Mouse (Mus musculus) urinary bladder, postnatal 4 days (tissue): ENCODE measurements around the gene Hnrnpu.
A peak's percentile ranks its signal among the peaks of the same experiment; 100 is the strongest.

Experiments
- DNase-seq, 2 experiments: peaks; one replicate each; pipeline ENCODE4 v3.0.0; 2021 to 2022; ENCODE audit warnings: low spot score in 2 of 2

Gene Hnrnpu

DNA sequence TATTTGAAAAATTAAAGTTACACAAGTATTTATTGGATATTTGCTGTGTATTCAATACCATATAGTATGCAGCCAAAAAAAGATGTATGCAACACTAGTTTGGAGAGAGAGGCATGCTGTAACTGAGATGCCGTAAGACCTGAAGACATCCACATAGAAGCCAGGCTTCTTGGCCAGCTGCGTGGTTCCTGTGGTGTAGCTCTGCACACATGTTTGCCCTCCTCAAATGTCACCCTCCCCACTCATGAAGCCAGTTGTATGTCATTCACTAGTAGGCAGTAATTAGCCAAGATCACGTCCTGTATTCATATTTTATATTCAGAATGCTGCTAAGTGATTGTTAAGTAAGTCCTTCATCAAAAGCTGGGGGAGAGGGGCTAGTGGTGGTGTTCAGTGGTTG, 3.8 kb upstream of the Hnrnpu start:
- DNase-seq = no peak

- DNase-seq = no peak
Observed at GRCm38 (mm10) chr1:178340213-178340612, 2.6 kb upstream of the Hnrnpu start.

DNA sequence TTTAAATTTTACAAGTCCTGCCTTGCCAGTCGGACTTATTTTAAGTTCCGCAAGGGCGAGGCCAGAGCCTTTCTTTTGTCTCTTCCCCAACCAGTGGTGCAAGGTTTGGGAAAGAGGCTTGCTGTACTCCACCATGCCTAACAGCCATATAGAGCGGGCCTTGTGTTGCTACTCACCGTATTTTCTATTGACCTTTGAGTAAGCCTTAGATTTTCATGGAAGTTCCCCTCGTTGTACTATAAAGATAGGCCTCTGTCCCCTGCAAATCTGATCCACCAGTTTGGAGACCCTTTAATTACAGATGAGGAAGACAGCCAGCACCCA, 683 bp upstream of the Hnrnpu start:
- no peak for DNase-seq

DNA sequence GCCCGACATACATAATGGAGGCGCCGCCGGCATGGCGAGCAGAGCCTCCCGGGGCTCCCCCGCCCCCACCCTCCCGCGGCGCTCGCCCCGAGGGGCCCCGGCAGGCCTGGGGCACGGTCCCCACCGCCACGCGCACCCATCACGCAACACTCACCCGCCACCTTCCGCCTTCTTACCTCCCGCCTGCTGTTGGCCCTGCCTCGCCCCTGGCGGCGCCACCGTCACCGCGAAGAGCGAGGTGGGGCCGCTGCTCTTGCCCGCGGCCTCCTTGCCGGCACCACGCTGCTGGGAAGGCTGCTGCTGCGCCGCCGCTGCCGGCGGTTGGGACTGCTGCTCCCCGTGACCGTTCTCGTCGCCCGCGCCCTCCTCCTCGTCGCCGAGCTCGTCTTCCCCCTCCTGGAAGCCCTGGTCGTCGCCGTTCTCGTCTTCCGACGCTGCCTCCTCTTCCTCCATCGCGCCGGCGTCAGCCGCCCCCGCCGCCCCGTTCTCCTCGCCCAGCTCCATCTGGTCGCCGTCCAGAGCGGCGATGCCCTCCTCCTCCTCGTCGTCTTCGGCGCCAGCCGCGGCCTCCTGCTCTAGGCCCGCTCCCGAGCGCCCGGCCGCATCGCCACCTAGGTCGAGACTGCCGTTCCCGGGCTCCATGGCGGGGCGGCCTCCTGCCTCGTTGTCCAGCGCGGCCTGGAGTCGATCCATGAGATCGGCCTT, 668 bp downstream of the Hnrnpu start:
- peak; percentile 42 to 63 for DNase-seq

DNA sequence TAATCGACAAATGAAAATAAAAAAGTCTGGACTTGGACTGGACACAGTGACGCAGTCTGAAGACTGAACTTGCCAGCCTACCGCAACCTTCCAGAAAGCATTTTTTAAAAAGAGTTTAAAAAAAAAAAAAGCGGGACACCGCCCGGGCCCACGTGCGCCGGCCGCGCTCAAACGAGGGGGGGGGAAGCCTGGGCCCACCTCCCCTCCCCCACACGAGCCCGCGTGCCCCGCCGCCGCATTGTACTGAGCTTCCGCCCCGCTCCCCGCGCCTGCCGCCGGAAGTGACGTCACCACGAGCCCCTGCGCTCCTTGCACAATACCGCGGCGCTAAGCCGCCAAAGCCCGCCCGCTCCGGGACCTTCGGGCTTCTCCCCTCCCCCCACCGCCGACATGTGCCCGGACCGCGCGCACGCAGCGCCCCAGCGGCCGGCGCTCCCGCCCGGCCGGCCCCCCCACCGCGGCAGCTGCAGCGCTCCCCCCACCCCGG, 1.3 kb downstream of the Hnrnpu start:
- DNase-seq = peak; percentile 91 to 95

DNA sequence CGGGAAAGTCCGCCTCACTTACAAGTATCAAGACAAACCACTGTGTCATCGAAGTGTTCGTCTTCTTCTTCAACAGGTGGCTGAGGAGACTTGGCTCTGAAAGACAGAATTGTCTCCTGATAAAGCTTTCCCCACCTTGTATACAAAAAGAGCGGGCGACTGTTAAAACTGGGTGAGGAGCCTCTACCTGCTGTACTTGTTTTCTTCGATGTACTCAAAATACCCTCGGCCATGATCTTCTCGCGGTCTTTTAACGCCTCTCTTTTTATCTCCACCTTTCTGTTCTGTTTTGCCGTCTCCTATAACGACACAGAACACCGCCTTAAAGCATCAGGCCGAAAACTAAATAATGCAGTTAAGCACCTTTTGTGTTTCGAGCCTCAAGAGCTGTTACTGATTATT, 1.7 kb downstream of the Hnrnpu start:
- DNase-seq = no peak

- DNase-seq = no peak
Observed at GRCm38 (mm10) chr1:178329946-178330345, 7.7 kb downstream of the Hnrnpu start.

DNA sequence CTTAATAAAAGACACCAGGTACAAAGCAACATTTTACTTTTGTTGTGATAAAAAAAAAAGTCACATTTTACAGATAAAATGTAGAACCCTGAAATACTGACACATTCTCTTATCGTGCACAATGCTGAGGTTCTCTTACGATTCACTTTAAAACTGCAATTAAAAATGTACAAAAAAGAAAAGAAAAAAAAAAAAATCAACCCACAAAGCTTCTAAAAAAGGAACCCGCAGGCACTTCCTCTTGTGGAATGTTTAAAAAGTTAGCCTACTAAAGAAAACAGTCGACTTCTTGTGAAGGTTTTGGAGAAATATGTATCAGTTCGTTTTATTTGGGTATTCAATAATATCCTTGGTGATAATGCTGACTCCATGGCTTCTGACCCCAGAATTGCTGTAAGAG, 8.6 kb downstream of the Hnrnpu start:
- DNase-seq = no peak

- DNase-seq = no peak
Observed at GRCm38 (mm10) chr1:178326950-178327349, 10.6 kb downstream of the Hnrnpu start.

GRCm38 (mm10) chr1:178326357-178326756, 11.2 kb downstream of the Hnrnpu start:
- DNase-seq = no peak

DNA sequence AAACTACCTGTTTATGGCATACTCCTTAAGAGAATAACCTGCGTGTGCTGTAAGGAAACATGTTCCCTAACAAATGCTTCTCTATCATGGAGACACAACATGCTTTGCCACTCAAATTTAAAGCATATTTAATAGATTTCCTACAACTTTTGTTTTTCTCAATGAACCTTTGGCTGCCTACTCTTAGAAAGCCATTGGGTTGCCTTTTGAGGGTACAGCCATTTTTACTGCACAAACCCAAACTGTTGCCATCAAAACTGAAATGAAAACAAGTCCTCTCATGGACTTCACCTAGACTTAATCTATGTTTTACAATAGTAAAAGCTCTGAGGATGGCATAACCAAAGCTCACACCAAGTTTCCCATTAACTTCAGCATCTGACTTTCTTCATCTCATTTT, 13.0 kb downstream of the Hnrnpu start:
- DNase-seq = no peak

GRCm38 (mm10) chr1:178323235-178323634, 14.4 kb downstream of the Hnrnpu start:
- no peak for DNase-seq

- DNase-seq = no peak
Observed at GRCm38 (mm10) chr1:178321730-178322357, 15.8 kb downstream of the Hnrnpu start.

DNA sequence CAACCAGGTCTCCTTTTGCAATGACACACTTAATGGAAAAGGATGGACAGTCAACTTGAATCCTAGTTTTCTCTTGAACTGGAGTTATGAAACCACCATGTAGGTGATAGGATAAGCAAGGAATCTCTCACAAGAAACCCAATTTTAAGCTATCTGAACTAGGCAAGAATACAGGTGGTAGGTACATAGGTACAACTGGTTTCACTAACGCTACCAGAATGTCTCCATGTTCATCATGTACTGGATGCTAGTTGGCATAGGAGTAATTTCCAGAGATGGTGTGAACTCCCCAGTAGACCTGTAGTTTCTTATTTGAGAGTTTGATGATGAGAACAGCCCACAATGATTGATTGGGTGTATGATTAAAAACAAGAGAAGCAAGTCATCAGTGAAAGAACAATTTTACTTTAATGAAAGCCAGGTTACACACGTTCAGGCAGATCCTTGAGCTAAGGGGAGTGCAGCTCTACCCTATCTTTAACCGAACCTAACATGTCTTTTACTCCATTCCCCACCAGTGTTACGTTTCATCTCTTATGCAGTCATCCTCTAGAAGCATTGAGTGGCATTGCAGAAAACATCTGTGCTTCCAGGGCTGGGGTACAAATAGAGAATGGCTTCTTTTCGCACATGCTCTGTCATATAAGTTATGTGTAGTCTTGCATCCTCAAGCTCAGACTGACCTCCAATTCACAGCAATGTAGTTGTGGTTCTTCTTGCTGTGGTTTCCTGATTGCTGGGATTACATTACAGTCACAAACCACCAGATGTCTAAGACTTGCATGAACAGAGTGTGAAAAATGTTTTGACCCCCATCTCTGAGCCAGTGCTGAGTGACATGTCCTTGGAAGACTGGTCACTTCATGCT, 16.6 kb downstream of the Hnrnpu start:
- no peak for DNase-seq

DNA sequence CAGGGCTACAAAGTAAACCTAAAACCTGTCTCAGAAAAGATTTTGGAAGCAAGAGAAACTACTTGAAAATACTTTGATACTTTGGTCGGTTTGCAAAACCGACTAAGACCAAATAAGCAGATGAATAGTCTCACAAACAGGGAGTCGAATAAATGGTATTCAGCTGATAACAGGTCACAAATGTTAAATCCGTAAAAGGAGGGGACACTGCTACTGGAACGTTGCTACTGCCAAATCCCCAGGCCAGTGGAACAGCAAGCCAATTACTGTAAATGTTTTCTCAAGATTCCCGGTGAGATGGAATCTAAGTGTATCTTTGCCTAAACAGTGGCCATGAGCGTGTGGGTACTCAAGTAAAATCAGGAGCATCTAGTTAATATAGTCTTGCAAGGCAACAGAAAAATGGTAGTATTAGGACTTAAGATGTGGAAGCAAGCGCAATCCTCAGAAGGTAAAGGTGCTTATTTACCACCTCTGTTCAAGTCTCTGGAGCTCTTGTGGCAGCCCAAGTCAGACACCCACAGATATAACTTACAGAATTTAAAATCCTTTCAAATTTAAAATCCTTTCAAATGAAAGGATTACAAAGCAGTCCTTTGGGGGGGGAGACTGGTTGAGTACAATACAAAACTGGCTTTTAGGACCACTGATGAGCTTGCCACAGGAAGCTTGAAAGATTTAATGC, 17.4 kb downstream of the Hnrnpu start:
- no peak for DNase-seq

- DNase-seq = no peak
Observed at GRCm38 (mm10) chr1:178319295-178320037, 18.1 kb downstream of the Hnrnpu start.

GRCm38 (mm10) chr1:178318389-178319184, 19.0 kb downstream of the Hnrnpu start, which contains the start of gene Cox20:
Gene Cox20, plus strand, starts transcription at chr1:178319130.
- DNase-seq = peak; percentile 95 to 97

DNA sequence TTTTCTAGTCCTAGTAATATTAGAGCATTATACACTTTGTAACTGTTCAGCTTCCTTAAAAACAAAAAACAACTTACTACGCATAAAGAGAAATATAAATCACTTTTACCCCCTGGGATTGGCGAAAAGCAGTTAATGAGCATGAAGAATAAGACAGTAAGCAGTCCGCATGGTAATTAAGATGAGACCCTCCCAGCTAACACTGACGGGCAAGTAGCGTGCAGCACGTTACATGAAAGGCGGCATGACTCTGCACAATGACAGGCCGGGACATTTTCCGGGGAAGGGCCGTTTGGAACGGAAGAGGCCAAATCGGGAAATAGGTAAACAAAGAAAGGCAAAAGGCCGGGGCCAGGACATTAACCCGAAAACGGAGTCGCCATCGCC, 19.6 kb downstream of the Hnrnpu start:
- peak in 1 of 2 experiments; percentile 85 for DNase-seq

DNA sequence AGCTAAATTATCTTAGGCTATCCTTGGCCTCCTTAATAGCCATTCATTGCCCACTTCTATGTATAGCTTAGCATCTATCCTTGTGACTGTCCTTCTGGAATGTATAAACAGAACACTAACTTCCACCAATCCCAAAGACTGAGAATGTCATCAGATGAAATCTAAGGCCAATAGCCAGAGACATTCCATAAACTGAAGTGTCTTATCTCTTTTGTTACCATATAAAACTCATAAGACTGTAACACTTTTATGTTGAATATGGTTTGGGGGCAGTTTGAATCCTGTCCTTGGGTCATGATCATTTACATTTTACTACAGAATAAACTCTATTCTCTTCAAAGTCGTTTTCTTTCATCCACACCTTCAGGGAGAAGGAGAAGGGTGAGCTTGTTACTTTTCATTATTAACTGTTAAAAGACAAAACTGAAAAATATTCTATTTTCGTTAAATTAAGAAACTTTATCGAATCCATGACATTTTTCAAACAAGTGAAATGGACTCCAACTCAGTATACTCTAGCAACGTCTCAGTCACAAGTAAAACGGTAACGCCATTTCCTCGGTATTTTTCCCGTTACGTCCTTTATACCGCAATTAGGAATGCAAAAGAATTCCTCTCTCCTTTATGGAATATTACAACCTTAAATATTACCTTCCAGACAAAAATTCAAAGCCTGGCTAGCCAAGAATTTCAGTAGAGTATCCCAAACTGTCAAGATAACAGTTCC, 20.2 kb downstream of the Hnrnpu start:
- no peak for DNase-seq

DNA sequence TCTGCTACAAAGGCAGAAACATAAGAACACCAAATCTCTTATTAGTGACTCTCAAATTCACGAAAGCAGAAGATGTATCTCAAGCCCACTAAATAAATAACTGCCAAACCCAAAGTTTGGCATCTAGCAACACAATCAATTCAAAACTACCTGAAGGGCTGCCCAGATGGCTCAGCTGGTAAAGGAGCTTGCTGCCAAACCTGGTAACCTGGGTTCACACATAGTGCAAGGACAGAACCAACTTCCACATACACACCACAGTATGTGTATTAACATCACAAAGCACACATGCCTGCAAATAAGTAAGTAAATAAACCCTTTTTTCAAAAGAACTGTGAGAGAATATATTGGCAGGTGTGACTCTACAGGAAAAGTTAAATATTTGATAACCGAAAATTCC, 23.4 kb downstream of the Hnrnpu start:
- DNase-seq = no peak
